Mouse (Mus musculus) bone marrow macrophage, adult 2 months (primary cell): ENCODE measurements at regions not wholly inside any gene's neighbourhood (a gene's known extent, or its start where the extent isn't known, plus 50 kb on each side); places are given as distances from the start of the nearest gene placed in this dataset.

Experiments used
- CTCF ChIP-seq: IDR thresholded peaks from 2 replicates; pipeline ENCODE4 v1.5.1; 2012; ENCODE audit warnings: low read depth, mild to moderate bottlenecking, low read length, moderate library complexity
- POLR2A ChIP-seq: IDR thresholded peaks from 2 replicates; pipeline ENCODE4 v1.6.1; 2012; ENCODE audit warnings: mild to moderate bottlenecking, low read depth, low read length, borderline replicate concordance

- no peak for TF ChIP-seq POLR2A
- TF ChIP-seq CTCF: no peak
Observed at GRCm38 (mm10) chr3:52194216-52194615, 73.9 kb upstream of the Foxo1 start.
